In the genomic region with DNA sequence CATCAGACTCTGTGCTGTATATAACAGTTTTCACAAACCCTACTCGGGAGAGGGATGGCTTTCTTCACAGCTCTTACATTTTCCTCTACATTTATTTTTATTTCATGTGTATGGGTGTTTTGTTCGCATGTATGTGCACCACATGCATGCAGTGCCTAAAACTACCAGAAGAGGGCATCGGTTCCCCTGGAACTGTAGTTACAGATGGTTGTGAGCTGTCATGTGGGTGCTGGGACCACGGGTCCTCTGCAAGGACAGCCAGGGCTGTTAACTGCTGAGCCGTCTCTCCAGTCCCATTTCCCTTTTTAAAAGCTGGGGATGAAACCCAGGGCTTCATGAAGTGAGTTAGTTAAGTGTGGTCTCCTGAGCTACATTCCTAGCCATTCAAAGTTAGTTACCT, we compare ENCODE assay signal across 17 mouse cellular contexts. TPM values are rescaled to one million over a fixed set of nuclear protein-coding genes. Genes with fewer than 3 reads are reported as not detected.
DNase-seq lines count a peak whose midpoint lies in the region; ATAC-seq and TF ChIP-seq lines count a peak whose summit lies in the region.
"Had no signal": no experiment of that assay in that cellular context is flagged by ENCODE, and none has a peak within 500 bp of the region (broad histone marks: within the 10 kb centered on the region; RNA-seq: fewer than 3 reads in every experiment).

No protein-coding gene starts in this region.

- 72% methylated on average over 5 of the region's 5 CpGs for WGBS in liver, embryonic 14.5 days (ENCODE audit: insufficient replicate concordance)
- WGBS in liver, embryonic 12.5 days (ENCODE audit: insufficient replicate concordance) = 73% methylated on average over 5 of the region's 5 CpGs

- no peaks in the 10 kb centered on the region for H3K36me3 ChIP-seq in liver, embryonic 14.5 days (replicated peaks; ENCODE audit: control insufficient read depth, insufficient read depth, low read depth)
- 0 out of 2 replicates have a peak, but pooled peaks cover 7% of the 10 kb centered on the region for H3K36me3 ChIP-seq in liver, embryonic 12.5 days
- H3K36me3 ChIP-seq: forebrain, embryonic 12.5 days; liver, embryonic 15.5 days had no signal

- H3K4me3 ChIP-seq in liver, embryonic 14.5 days (ENCODE audit: insufficient read depth in 1 of 2, low read depth in 2 of 2, low read length in 2 of 2) = no peak overlapping the region
- no peak overlapping the region for H3K4me3 ChIP-seq in liver, embryonic 12.5 days
- H3K4me3 ChIP-seq: forebrain, embryonic 12.5 days; heart, embryonic 12.5 days; liver, embryonic 15.5 days; midbrain, embryonic 10.5 days had no signal

- TF ChIP-seq EP300 in liver, embryonic 14.5 days (IDR thresholded peaks at IDR 0.05; ENCODE audit: low read depth) = no peak

- H3K27me3 ChIP-seq in liver, embryonic 14.5 days (ENCODE audit: control insufficient read depth, insufficient read depth, low read length) = no peaks in the 10 kb centered on the region
- H3K27me3 ChIP-seq in liver, embryonic 12.5 days (replicated peaks) = 0 out of 2 replicates have a peak, but pooled peaks cover 8% of the 10 kb centered on the region
- H3K27me3 ChIP-seq: forebrain, embryonic 12.5 days; heart, embryonic 12.5 days; liver, embryonic 15.5 days had no signal

- no peaks in the 10 kb centered on the region for H3K4me1 ChIP-seq in liver, embryonic 14.5 days (replicated peaks; ENCODE audit: control insufficient read depth in 2 of 2, insufficient read depth in 2 of 2, low read length in 1 of 2)
- no peaks in the 10 kb centered on the region for H3K4me1 ChIP-seq in liver, embryonic 12.5 days
- H3K4me1 ChIP-seq: forebrain, embryonic 12.5 days; liver, embryonic 15.5 days had no signal

- DNase-seq in CD4-positive, CD25-positive, alpha-beta regulatory T cell, adult 2 months (ENCODE audit: low read depth, low spot score) = peak; percentile 29
- DNase-seq in liver, embryonic 14.5 days (ENCODE audit: low read depth in 3 of 3, low spot score in 3 of 3) = no peak
- DNase-seq in 3T3-L1 (ENCODE audit: low read depth, low spot score) = peak; percentile 18
- DNase-seq in induced T-regulatory cell, adult 2 months (ENCODE audit: low read depth) = peak; percentile 29
- no peak for DNase-seq in kidney, postnatal 10 days
- no peak for DNase-seq in adrenal gland, postnatal 14 days
- DNase-seq: gastrocnemius, postnatal 36 days; heart, postnatal 4 days; layer of hippocampus, postnatal 36 days; lung, postnatal 4 days; right cerebral cortex, postnatal 25 days had no signal

- no peak overlapping the region for H3K27ac ChIP-seq in liver, embryonic 14.5 days
- H3K27ac ChIP-seq in liver, embryonic 12.5 days = no peak overlapping the region
- H3K27ac ChIP-seq: forebrain, embryonic 12.5 days; liver, embryonic 15.5 days; midbrain, embryonic 10.5 days had no signal

- peaks cover 3% of the 10 kb centered on the region for H3K9me3 ChIP-seq in liver, embryonic 14.5 days (ENCODE audit: control insufficient read depth, low read length)
- peaks cover 17% of the 10 kb centered on the region for H3K9me3 ChIP-seq in liver, embryonic 12.5 days (replicated peaks)

- ATAC-seq in CD4-positive, CD25-positive, alpha-beta regulatory T cell, adult 4 months = no peak
- no peak for ATAC-seq in liver, embryonic 14.5 days (ENCODE audit: insufficient read depth)
- no peak for ATAC-seq in liver, embryonic 12.5 days

- no peak overlapping the region for H3K4me2 ChIP-seq in liver, embryonic 14.5 days (ENCODE audit: low read depth)
- no peak overlapping the region for H3K4me2 ChIP-seq in liver, embryonic 12.5 days
- H3K4me2 ChIP-seq: forebrain, embryonic 12.5 days; heart, embryonic 12.5 days; liver, embryonic 15.5 days had no signal

- peak; percentile 55 for TF ChIP-seq CTCF in liver, embryonic 14.5 days (IDR thresholded peaks at IDR 0.05; ENCODE audit: low read depth)

- H3K9ac ChIP-seq in liver, embryonic 14.5 days (replicated peaks) = no peak overlapping the region
- H3K9ac ChIP-seq in liver, embryonic 12.5 days = no peak overlapping the region
- H3K9ac ChIP-seq: forebrain, embryonic 12.5 days; heart, embryonic 12.5 days; liver, embryonic 15.5 days had no signal

RNA-seq across cellular contexts. Expression of gene Rfxap, which starts 12.2 kb away (rescaled TPM):
- 1 to 10 TPM; 3.5 to 6.4 TPM for polyA plus RNA-seq in CD4-positive, CD25-positive, alpha-beta regulatory T cell, adult 4 months (2017; shearing (Covaris generic))
- 7.9 and 16.4 TPM in 2 replicates for polyA plus RNA-seq in liver, embryonic 14.5 days (2012; rRNA removed)
- polyA plus RNA-seq in liver, embryonic 14.5 days (2014; fragmentation: Nextera tagmentation; extraction: Ambion mirVana) = 15.2 and 17.3 TPM in 2 replicates
- polyA plus RNA-seq in liver, embryonic 12.5 days (2016; fragmentation: Nextera tagmentation; extraction: Ambion mirVana) = 38.7 and 39.3 TPM in 2 replicates
- 27.1 and 32.0 TPM in 2 replicates for total RNA-seq in adrenal gland, postnatal 14 days (2021)

RNA-seq across cellular contexts. Expression of gene Smad9, which starts 40.0 kb away (rescaled TPM):
- not detected for polyA plus RNA-seq in CD4-positive, CD25-positive, alpha-beta regulatory T cell, adult 4 months (2017; shearing (Covaris generic))
- polyA plus RNA-seq in liver, embryonic 14.5 days (2012; rRNA removed) = 0.05 and 0.07 TPM in 2 replicates
- 0.04 TPM in 1 of 2 replicates, not detected in the other for polyA plus RNA-seq in liver, embryonic 14.5 days (2014; fragmentation: Nextera tagmentation; extraction: Ambion mirVana)
- 0.18 and 0.19 TPM in 2 replicates for polyA plus RNA-seq in liver, embryonic 12.5 days (2016; fragmentation: Nextera tagmentation; extraction: Ambion mirVana)
- total RNA-seq in adrenal gland, postnatal 14 days (2021) = 10.6 and 12.0 TPM in 2 replicates

Comparison
In these comparisons a context has a peak if more than half of its experiments do, and no peak if none do; other contexts are left out.
1. DNase-seq: peak in CD4-positive, CD25-positive, alpha-beta regulatory T cell, adult 2 months (single experiment), 3T3-L1 (single experiment) and induced T-regulatory cell, adult 2 months (single experiment); none in liver, embryonic 14.5 days (0 of 3), kidney, postnatal 10 days (single experiment) and adrenal gland, postnatal 14 days (single experiment).